Mouse (Mus musculus): ENCODE measurements around the gene Pygo2. TPM values are rescaled to one million over a fixed set of nuclear protein-coding genes. Genes with fewer than 3 reads are reported as not detected.
A peak's percentile ranks its signal among the peaks of the same experiment; 100 is the strongest.

The Pygo2 gene
- polyA plus RNA-seq, 1 experiment from 2014 or later, result 35.5 TPM

GRCm38 (mm10) chr3:89390699-89391662 lies 39.0 kb upstream of the Pygo2 start:
- H3K4me2 ChIP-seq, result peak overlapping the region; percentile 99
- DNase-seq (ENCODE audit: low spot score) (no peak), ATAC-seq (replicated peaks; ENCODE audit: low FRiP score) (no peak)
- no peaks in the 10 kb centered on the region; the same call in 1 of the 2 replicates for H3K36me3 ChIP-seq (ENCODE audit: control insufficient read depth, insufficient read depth, low read length)
- peak overlapping the region; percentile 61 for H3K9ac ChIP-seq (ENCODE audit: low read depth, low read length)
- H3K4me1 ChIP-seq (replicated peaks; ENCODE audit: control insufficient read depth, insufficient read depth, low read length), result peaks cover 50% of the 10 kb centered on the region
- peak overlapping the region; percentile 43; the same call in 1 of the 2 replicates for H3K27ac ChIP-seq (ENCODE audit: low read depth, low read length)
- WGBS, result 24% methylated on average over 19 of the region's 19 CpGs
- H3K27me3 ChIP-seq (replicated peaks; ENCODE audit: control insufficient read depth, insufficient read depth, low read length), result no peaks in the 10 kb centered on the region; the same call in 1 of the 2 replicates
- H3K9me3 ChIP-seq (ENCODE audit: control insufficient read depth, low read length), result no peaks in the 10 kb centered on the region
- peak overlapping the region; percentile 64 for H3K4me3 ChIP-seq (ENCODE audit: low read depth, low read length)

GRCm38 (mm10) chr3:89391663-89392511 lies 38.1 kb upstream of the Pygo2 start:
- no peaks in the 10 kb centered on the region for H3K9me3 ChIP-seq (ENCODE audit: control insufficient read depth, low read length)
- H3K36me3 ChIP-seq (ENCODE audit: control insufficient read depth, insufficient read depth, low read length), result no peaks in the 10 kb centered on the region
- H3K9ac ChIP-seq (ENCODE audit: low read depth, low read length), result peak overlapping the region; percentile 61
- peak overlapping the region; percentile 64 for H3K4me3 ChIP-seq (ENCODE audit: low read depth, low read length)
- peak; percentile 66 for DNase-seq (ENCODE audit: low spot score)
- 1% methylated on average over 51 of the region's 56 CpGs for WGBS
- H3K27ac ChIP-seq (ENCODE audit: low read depth, low read length), result peak overlapping the region; percentile 43
- H3K27me3 ChIP-seq (replicated peaks; ENCODE audit: control insufficient read depth, insufficient read depth, low read length), result no peaks in the 10 kb centered on the region; the same call in 1 of the 2 replicates
- H3K4me1 ChIP-seq (replicated peaks; ENCODE audit: control insufficient read depth, insufficient read depth, low read length), result peaks cover 53% of the 10 kb centered on the region
- no peak for ATAC-seq (replicated peaks; ENCODE audit: low FRiP score)
- H3K4me2 ChIP-seq, result peak overlapping the region; percentile 99

DNA sequence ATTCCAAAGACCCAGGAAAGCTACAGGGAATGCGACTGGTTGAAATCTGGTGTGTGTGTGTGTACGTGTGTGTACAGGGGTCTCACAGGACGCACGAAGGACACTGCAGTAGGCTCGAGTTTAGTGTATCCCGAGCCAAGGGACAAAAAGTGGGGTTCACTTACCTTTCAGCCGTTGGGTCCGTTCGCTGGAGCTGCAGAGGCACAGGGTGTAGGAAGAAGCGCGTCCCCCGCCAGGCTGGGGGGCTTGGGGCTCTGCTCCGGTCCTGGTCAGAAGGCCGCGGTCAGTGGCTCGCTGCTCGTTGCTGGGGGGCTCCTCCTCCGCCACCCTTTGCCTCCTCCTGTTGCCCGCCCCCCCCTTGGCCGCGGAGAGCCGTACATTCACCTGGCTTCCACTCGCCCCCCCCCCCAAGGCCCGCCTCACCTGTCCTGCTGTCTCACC lies 37.1 kb upstream of the Pygo2 start:
- no peak for ATAC-seq (replicated peaks; ENCODE audit: low FRiP score)
- Histone ChIP-seq H3K9ac (ENCODE audit: low read depth, low read length) (peak overlapping the region; percentile 61), H3K27ac (ENCODE audit: low read depth, low read length) (peak overlapping the region; percentile 43; the same call in 1 of the 2 replicates), H3K4me2 (peak overlapping the region; percentile 99), H3K27me3 (replicated peaks; ENCODE audit: control insufficient read depth, insufficient read depth, low read length) (no peaks in the 10 kb centered on the region; the same call in 1 of the 2 replicates), H3K36me3 (ENCODE audit: control insufficient read depth, insufficient read depth, low read length) (no peaks in the 10 kb centered on the region), H3K4me3 (ENCODE audit: low read depth, low read length) (peak overlapping the region; percentile 64), H3K9me3 (ENCODE audit: control insufficient read depth, low read length) (no peaks in the 10 kb centered on the region), H3K4me1 (replicated peaks; ENCODE audit: control insufficient read depth, insufficient read depth, low read length) (peaks cover 45% of the 10 kb centered on the region)
- under 1% methylated on average over 23 of the region's 24 CpGs for WGBS
- DNase-seq (ENCODE audit: low spot score), result peak; percentile 59

GRCm38 (mm10) chr3:89393605-89394004 lies 36.4 kb upstream of the Pygo2 start:
- ATAC-seq (replicated peaks; ENCODE audit: low FRiP score) (peak; percentile 92), DNase-seq (ENCODE audit: low spot score) (peak; percentile 96)
- Histone ChIP-seq H3K4me1 (replicated peaks; ENCODE audit: control insufficient read depth, insufficient read depth, low read length) (peaks cover 38% of the 10 kb centered on the region), H3K9me3 (ENCODE audit: control insufficient read depth, low read length) (no peaks in the 10 kb centered on the region), H3K27me3 (replicated peaks; ENCODE audit: control insufficient read depth, insufficient read depth, low read length) (no peaks in the 10 kb centered on the region; the same call in 1 of the 2 replicates), H3K9ac (ENCODE audit: low read depth, low read length) (peak overlapping the region; percentile 70), H3K4me2 (peak overlapping the region; percentile 99), H3K36me3 (ENCODE audit: control insufficient read depth, insufficient read depth, low read length) (no peaks in the 10 kb centered on the region), H3K27ac (ENCODE audit: low read depth, low read length) (peak overlapping the region; percentile 88), H3K4me3 (ENCODE audit: low read depth, low read length) (peak overlapping the region; percentile 64)
- WGBS, result under 1% methylated on average over 15 of the region's 15 CpGs

DNA sequence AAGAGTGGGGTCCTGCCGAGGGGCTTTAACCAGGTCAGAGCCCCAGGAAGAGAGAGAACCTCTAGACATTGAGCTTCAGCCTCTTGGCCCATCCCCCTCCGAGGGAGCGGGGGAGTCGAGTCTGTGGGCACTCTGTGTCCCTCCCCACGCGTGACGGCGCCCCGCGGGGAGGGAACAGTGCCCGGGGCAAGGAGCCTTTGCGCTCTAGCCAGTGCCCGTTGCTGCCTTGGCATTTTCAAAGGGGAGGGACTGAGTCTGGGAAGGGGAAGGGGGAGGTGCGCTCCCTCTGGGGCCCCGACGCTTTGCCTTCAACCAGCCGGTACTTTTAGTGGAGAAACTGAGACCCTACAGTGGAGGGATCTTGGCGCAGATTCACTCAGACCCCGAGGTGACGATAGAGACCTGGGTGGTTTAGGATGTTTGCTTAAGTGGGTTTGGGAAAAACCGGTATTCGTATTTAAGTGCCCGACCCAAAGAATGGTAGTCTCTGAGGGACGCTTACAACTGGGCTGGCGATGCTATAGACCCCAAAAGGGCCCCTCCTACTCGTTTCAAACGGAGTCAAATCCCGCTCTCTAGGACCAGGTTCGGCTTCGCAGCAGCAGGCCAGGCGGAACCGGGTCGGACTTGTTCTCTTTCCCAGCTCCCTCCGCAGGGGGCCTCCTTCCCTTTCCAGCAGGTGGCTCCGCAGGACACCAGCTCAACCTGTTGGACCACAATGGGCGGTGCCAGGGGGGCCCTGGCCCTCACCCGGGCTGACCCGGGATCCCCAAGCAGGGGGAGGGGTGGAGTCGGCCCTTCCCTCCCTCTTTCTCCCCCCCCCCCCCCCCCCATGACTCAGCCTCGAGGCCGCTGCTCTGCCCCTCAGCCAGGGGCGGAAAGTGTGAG lies 35.8 kb upstream of the Pygo2 start, which contains the start of gene Zbtb7b:
TSS of gene Zbtb7b (minus strand) at position 771 of the 888 bp plus-strand sequence.
- peak within 1 kb of the TSS; percentile 64 for H3K4me3 ChIP-seq (ENCODE audit: low read depth, low read length)
- under 1% methylated on average over 38 of the region's 42 CpGs for WGBS
- H3K27me3 ChIP-seq (replicated peaks; ENCODE audit: control insufficient read depth, insufficient read depth, low read length), result no peaks in the 10 kb centered on the region; the same call in 1 of the 2 replicates
- DNase-seq (ENCODE audit: low spot score) (peak; percentile 81), ATAC-seq (replicated peaks; ENCODE audit: low FRiP score) (peak; percentile 66)
- no peaks in the 10 kb centered on the region for H3K9me3 ChIP-seq (ENCODE audit: control insufficient read depth, low read length)
- H3K4me2 ChIP-seq, result peak within 1 kb of the TSS; percentile 99
- no peaks in the 10 kb centered on the region for H3K36me3 ChIP-seq (ENCODE audit: control insufficient read depth, insufficient read depth, low read length)
- peak within 1 kb of the TSS; percentile 70 for H3K9ac ChIP-seq (ENCODE audit: low read depth, low read length)
- peaks cover 38% of the 10 kb centered on the region for H3K4me1 ChIP-seq (replicated peaks; ENCODE audit: control insufficient read depth, insufficient read depth, low read length)
- H3K27ac ChIP-seq (ENCODE audit: low read depth, low read length), result peak within 1 kb of the TSS; percentile 88

- peak; percentile 24; the same call in 1 of the 2 replicates for ATAC-seq (replicated peaks; ENCODE audit: low FRiP score)
- peaks cover 35% of the 10 kb centered on the region for H3K4me1 ChIP-seq (replicated peaks; ENCODE audit: control insufficient read depth, insufficient read depth, low read length)
Measured at GRCm38 (mm10) chr3:89394894-89395256, 35.1 kb upstream of the Pygo2 start.

DNA sequence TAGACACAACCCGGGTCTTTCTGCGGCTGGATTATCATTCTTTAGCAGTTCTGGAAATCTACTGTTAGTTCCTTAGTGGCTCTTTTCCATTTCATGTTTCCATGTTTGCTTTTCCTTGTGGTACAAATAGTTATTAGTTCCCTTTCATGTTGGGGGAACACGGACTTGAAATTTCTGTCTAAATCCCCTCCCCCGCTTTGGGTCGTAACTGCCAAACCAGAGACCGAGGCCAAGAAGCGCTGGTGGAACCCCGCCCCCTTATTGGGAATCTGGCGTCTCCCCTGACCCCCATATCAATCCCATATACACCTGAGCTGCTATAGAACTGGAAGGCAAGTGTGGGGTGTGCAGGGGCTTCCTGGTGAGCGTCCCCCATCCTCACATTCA lies 34.6 kb upstream of the Pygo2 start:
- peak overlapping the region; percentile 64 for H3K4me3 ChIP-seq (ENCODE audit: low read depth, low read length)
- peak overlapping the region; percentile 70 for H3K9ac ChIP-seq (ENCODE audit: low read depth, low read length)
- ATAC-seq (replicated peaks; ENCODE audit: low FRiP score) (no peak), DNase-seq (ENCODE audit: low spot score) (no peak)
- H3K4me1 ChIP-seq (replicated peaks; ENCODE audit: control insufficient read depth, insufficient read depth, low read length), result peaks cover 35% of the 10 kb centered on the region
- no peaks in the 10 kb centered on the region for H3K36me3 ChIP-seq (ENCODE audit: control insufficient read depth, insufficient read depth, low read length)
- peak overlapping the region; percentile 99 for H3K4me2 ChIP-seq
- H3K9me3 ChIP-seq (ENCODE audit: control insufficient read depth, low read length), result no peaks in the 10 kb centered on the region
- H3K27ac ChIP-seq (ENCODE audit: low read depth, low read length), result peak overlapping the region; percentile 2; the same call in 1 of the 2 replicates
- H3K27me3 ChIP-seq (replicated peaks; ENCODE audit: control insufficient read depth, insufficient read depth, low read length), result no peaks in the 10 kb centered on the region; the same call in 1 of the 2 replicates
- WGBS, result 1% methylated on average over 10 of the region's 10 CpGs

More at GRCm38 (mm10) chr3:89394894-89395256, 35.1 kb upstream of the Pygo2 start:
- no peaks in the 10 kb centered on the region; the same call in 1 of the 2 replicates for H3K27me3 ChIP-seq (replicated peaks; ENCODE audit: control insufficient read depth, insufficient read depth, low read length)
- H3K9me3 ChIP-seq (ENCODE audit: control insufficient read depth, low read length), result no peaks in the 10 kb centered on the region
- H3K27ac ChIP-seq (ENCODE audit: low read depth, low read length), result peak overlapping the region; percentile 88
- H3K9ac ChIP-seq (ENCODE audit: low read depth, low read length), result peak overlapping the region; percentile 70
- H3K4me3 ChIP-seq (ENCODE audit: low read depth, low read length), result peak overlapping the region; percentile 64
- H3K36me3 ChIP-seq (ENCODE audit: control insufficient read depth, insufficient read depth, low read length), result no peaks in the 10 kb centered on the region
- under 1% methylated on average over 12 of the region's 12 CpGs for WGBS
- peak overlapping the region; percentile 99 for H3K4me2 ChIP-seq
- DNase-seq (ENCODE audit: low spot score), result peak; percentile 80

Data from liver, embryonic 11.5 days (tissue).